Mouse (Mus musculus) limb, embryonic 11.5 days (tissue): ENCODE measurements around the gene Slc22a4. TPM values are rescaled to one million over a fixed set of nuclear protein-coding genes. Genes with fewer than 3 reads are reported as not detected.
"Not testable (repeated sequence)": the region's sequence is repeated elsewhere in the genome, so short reads cannot be mapped to it uniquely, and the experiment has no call there.

Experiments used
- ATAC-seq: fragments of 200-750 bp; cut with Nextera tagmentation; 2 replicates; pipeline ENCODE4 v1.8.0; 2017; ENCODE audit warnings: low read depth; ENCODE audit not compliant: insufficient number of reproducible peaks, low FRiP score, low TSS enrichment
- DNase-seq: peaks from one replicate; pipeline ENCODE4 v3.0.0-alpha.2; 2015; ENCODE audit warnings: low spot score
- H3K27ac ChIP-seq: fragments of 300-500 bp; sonication (generic); replicated peaks from 2 replicates; pipeline ENCODE4 v1.5.1; 2014; ENCODE audit warnings: low read depth, mild to moderate bottlenecking, low read length
- H3K27me3 ChIP-seq: fragments of 300-500 bp; sonication (generic); 2 replicates; pipeline ENCODE4 v1.6.1; 2014; ENCODE audit warnings: mild to moderate bottlenecking, low read length, mixed read lengths; ENCODE audit not compliant: control insufficient read depth, insufficient read depth
- H3K36me3 ChIP-seq: fragments of 300-500 bp; sonication (generic); 2 replicates; pipeline ENCODE4 v1.6.1; 2014; ENCODE audit warnings: mild to moderate bottlenecking, low read length, moderate library complexity, mixed read lengths; ENCODE audit not compliant: control insufficient read depth, insufficient read depth
- H3K4me1 ChIP-seq: fragments of 300-500 bp; sonication (generic); 2 replicates; pipeline ENCODE4 v1.6.1; 2014; ENCODE audit warnings: low read length, mixed read lengths; ENCODE audit not compliant: control insufficient read depth, insufficient read depth
- H3K4me2 ChIP-seq: fragments of 300-500 bp; sonication (generic); 2 replicates; pipeline ENCODE4 v1.6.1; 2014; ENCODE audit warnings: low read depth, mild to moderate bottlenecking, moderate library complexity; ENCODE audit not compliant: severe bottlenecking
- H3K4me3 ChIP-seq: fragments of 300-500 bp; sonication (generic); 2 replicates; pipeline ENCODE4 v1.5.1; 2014; ENCODE audit warnings: low read depth, low read length
- H3K9ac ChIP-seq: fragments of 300-500 bp; sonication (generic); 2 replicates; pipeline ENCODE4 v1.6.1; 2014; ENCODE audit warnings: mild to moderate bottlenecking, low read length
- H3K9me3 ChIP-seq: fragments of 300-500 bp; sonication (generic); 2 replicates; pipeline ENCODE4 v1.6.1; 2016; ENCODE audit warnings: low read length; ENCODE audit not compliant: control insufficient read depth
- WGBS: fragments of 180-500 bp; shearing (Covaris S2); extraction: QIAGEN DNeasy Blood & Tissue Kit; methylation state at CpG from one replicate; pipeline ENCODE4 v1.1.7; 2014; 5-methylcytosine and 5-hydroxymethylcytosine counted together
- polyA plus RNA-seq: library from polyadenylated mRNA; unstranded; fragments of >200 nt; fragmentation: Nextera tagmentation; extraction: Ambion mirVana; gene quantifications from 2 replicates; pipeline ENCODE4 v1.2.1, GENCODE M21; 2014

Slc22a4 gene
- polyA plus RNA-seq, 1 experiment from 2014 or later: 0.89 TPM

DNA sequence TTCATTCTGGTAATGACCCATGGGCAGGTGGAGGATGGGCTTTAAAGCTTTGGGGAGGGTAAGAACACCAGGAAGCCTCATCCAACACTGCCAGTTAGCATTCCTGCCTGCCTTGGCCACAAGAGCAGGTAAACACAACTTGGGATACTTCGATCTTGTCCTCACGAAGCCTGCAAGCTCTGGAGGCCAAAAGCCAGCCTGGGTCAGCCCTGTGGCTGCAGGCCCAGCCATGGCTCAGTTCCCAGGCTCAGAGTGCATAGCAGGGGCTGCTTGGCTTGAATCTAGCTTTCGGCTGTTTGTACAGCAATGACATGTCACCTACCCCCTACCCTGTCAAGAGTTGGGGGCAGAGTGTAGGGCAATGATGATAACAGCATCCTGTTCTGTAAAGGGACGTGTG lies 21.0 kb downstream of the Slc22a4 start:
- H3K4me1 ChIP-seq: no peaks in the 10 kb centered on the region; the same call in 1 of the 2 replicates
- H3K27me3 ChIP-seq: no peaks in the 10 kb centered on the region
- H3K4me3 ChIP-seq: no peak overlapping the region
- DNase-seq: no peak
- no peak overlapping the region for H3K9ac ChIP-seq
- no peak overlapping the region for H3K4me2 ChIP-seq
- no peak overlapping the region for H3K27ac ChIP-seq
- 63% methylated on average over 4 of the region's 4 CpGs for WGBS
- ATAC-seq: no peak
- no peaks in the 10 kb centered on the region for H3K36me3 ChIP-seq
- no peaks in the 10 kb centered on the region for H3K9me3 ChIP-seq

DNA sequence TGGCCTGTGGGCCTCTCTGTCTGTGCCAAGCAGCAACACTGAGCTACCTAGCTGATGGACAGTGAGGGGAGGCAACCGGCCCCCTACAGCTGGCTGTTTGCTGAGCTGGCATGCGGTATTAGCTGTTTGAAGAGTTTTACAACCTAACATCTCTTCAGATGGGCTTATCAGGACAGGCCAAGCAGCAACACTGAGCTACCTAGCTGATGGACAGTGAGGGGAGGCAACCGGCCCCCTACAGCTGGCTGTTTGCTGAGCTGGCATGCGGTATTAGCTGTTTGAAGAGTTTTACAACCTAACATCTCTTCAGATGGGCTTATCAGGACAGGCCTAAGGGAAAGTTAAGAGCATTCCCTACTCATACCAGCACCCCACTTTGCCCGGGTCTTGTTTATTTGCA lies 21.5 kb downstream of the Slc22a4 start:
- WGBS: 9% methylated on average over 5 of the region's 5 CpGs
- not testable (repeated sequence) for H3K27me3 ChIP-seq, H3K9me3 ChIP-seq, H3K27ac ChIP-seq, H3K4me2 ChIP-seq, H3K9ac ChIP-seq, ATAC-seq, DNase-seq, H3K36me3 ChIP-seq, H3K4me1 ChIP-seq, H3K4me3 ChIP-seq

DNA sequence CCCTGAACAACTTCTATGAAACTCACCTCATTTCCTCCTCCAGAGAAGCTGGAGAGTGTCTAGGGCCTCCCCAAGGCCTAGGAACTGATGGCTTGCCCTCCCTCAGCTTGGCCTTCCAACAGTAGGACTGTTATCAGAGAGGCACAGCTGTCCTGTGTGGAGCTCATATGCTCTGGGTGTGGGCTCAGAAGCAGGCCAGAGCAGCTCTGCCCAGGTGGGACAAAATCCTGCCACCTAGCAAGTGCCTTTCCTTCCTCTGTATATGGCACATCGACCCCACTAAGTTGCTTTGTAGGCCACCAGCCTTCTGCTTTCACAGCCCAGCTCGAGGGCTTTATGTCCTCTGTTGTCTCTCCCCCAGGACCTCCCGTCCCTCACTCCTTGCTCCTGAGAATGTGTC lies 23.2 kb downstream of the Slc22a4 start:
- Histone ChIP-seq H3K27ac (no peak overlapping the region), H3K27me3 (no peaks in the 10 kb centered on the region), H3K4me3 (no peak overlapping the region), H3K36me3 (no peaks in the 10 kb centered on the region), H3K9me3 (no peaks in the 10 kb centered on the region), H3K4me2 (no peak overlapping the region), H3K4me1 (no peaks in the 10 kb centered on the region; the same call in 1 of the 2 replicates), H3K9ac (no peak overlapping the region)
- 74% methylated on average over 3 of the region's 3 CpGs for WGBS
- ATAC-seq (no peak), DNase-seq (no peak)

DNA sequence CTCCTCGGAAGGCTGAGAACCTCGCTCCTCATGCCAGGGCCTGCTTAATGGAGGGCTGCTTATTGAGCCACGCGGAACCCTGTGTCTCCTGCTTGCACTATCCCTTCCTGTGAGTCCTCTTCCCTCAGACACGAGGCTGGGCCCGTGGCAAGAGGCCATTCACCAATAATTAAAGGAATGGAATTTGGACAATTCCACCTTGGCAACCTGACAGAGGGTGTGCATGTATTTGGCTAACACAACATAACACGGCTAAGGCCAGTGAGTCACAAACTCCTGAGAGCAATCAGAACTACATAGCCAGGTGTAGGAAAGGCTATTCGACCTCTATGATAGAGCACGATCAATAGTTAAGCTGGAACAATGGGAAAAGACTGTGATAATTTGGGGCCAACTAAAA lies 23.7 kb downstream of the Slc22a4 start:
- Histone ChIP-seq H3K4me2 (no peak overlapping the region), H3K27ac (no peak overlapping the region), H3K4me3 (no peak overlapping the region), H3K27me3 (no peaks in the 10 kb centered on the region), H3K9ac (no peak overlapping the region), H3K36me3 (no peaks in the 10 kb centered on the region), H3K9me3 (no peaks in the 10 kb centered on the region), H3K4me1 (no peaks in the 10 kb centered on the region; the same call in 1 of the 2 replicates)
- WGBS: 83% methylated on average over 9 of the region's 9 CpGs
- ATAC-seq: no peak
- DNase-seq: no peak

DNA sequence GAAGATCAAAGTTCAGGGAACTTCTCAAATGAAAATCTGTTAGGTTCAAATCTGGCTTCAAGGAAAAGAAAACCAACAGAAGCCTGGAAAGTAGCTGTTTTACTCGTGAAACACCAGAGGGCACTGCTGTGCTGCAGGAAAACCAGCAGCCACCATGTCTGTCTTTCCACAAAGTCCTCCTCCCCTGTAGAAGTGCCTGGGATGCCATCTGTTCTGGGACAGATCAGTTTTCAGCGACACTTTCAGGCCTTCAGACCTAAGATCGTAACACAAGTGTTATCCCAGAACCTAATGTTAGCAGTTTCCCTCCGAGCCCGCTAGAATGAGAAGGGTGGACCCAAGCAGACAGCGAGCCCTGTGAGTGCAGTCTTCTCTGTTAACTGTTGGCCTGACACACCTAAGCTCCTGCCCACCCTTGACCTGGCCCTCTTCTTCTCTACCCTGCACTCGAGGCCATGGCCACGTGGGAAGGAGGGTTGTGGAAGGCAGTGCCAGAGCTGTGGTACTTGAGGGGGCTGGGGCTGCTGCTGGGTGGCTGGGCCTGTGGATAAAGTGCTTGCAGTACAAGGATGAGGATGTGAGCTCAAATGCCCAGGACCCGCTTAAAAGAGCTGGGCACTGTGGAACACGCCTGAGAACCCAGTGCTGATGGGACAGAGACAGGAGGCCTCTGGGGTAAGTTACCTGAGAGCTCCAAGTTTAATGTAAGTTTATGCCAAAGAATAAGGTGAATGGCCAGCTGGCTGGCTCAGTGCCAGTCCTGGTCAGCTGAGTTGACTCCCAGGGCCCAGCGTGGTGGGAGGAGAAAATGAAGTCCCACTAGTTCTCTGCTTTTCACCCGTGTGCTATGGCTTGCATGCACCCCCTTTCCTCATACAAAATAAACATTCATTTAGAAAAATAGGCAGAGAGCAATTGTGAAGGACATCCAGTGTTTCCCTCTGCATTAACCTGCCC lies 24.9 kb downstream of the Slc22a4 start:
- H3K9me3 ChIP-seq, H3K27ac ChIP-seq, H3K27me3 ChIP-seq, H3K36me3 ChIP-seq, H3K4me3 ChIP-seq, ATAC-seq, H3K4me1 ChIP-seq, H3K4me2 ChIP-seq, H3K9ac ChIP-seq: not testable (repeated sequence)
- peak; percentile 77 for DNase-seq
- WGBS: 39% methylated on average over 12 of the region's 12 CpGs

DNA sequence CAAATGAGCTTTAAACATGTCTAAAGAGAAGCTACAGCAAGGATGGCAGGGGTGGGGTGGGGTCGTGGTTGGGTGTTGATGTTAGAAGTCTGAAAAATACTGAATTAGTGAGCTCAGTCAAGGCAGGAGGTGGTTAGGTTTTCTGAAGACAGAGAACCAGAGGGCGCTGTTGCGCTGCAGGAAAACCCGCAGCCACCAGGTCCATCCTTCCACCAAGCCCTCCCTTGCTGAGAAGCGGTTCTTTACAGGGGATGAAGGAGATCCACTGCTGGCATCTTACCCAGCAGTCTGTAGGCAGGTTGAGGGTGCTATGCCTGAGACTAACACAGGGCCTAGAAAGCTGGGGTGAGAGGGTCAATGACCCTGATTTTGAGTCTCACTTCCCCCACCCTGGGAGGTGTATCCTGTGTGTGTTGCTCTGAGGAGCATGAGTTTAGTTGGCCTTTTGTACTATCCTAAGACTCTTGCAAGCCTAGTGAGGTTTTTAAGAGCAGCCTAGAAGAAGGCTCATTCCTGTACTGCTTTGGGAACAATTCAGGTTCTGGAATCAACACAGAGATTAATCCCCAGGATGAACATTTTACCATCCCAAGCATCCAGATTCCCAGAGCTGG lies 25.6 kb downstream of the Slc22a4 start:
- H3K4me2 ChIP-seq: no peak overlapping the region
- H3K27me3 ChIP-seq: no peaks in the 10 kb centered on the region
- H3K4me3 ChIP-seq: no peak overlapping the region
- H3K4me1 ChIP-seq: no peaks in the 10 kb centered on the region
- WGBS: 3% methylated on average over 5 of the region's 5 CpGs
- ATAC-seq: no peak
- no peak overlapping the region for H3K9ac ChIP-seq
- no peaks in the 10 kb centered on the region for H3K9me3 ChIP-seq
- no peaks in the 10 kb centered on the region for H3K36me3 ChIP-seq
- no peak overlapping the region for H3K27ac ChIP-seq
- peak; percentile 70 for DNase-seq

DNA sequence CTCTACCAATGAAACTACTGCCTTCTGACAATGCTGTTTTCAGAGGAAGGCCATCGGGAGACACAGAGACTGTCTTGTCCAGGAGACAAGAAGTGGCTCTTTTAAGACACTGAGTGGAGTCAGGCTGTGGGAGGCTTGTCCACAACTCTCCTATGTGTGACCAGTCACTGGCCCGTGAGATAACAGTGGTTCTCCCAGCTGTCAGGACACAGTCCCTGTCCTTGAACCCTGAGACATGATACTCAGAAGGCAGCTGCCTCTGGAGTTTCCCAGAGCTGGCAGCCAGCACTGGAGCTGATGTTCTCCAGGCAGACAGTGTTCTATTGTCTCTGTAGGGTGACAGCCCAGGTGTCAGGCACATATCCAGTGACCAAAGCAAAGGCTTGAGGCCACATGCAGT lies 30.2 kb downstream of the Slc22a4 start:
- Histone ChIP-seq H3K36me3 (no peaks in the 10 kb centered on the region), H3K27ac (no peak overlapping the region), H3K4me2 (no peak overlapping the region), H3K4me3 (no peak overlapping the region), H3K4me1 (no peaks in the 10 kb centered on the region), H3K9ac (no peak overlapping the region), H3K9me3 (no peaks in the 10 kb centered on the region), H3K27me3 (no peaks in the 10 kb centered on the region)
- ATAC-seq (no peak), DNase-seq (no peak)
- 83% methylated on average over 2 of the region's 2 CpGs for WGBS

DNA sequence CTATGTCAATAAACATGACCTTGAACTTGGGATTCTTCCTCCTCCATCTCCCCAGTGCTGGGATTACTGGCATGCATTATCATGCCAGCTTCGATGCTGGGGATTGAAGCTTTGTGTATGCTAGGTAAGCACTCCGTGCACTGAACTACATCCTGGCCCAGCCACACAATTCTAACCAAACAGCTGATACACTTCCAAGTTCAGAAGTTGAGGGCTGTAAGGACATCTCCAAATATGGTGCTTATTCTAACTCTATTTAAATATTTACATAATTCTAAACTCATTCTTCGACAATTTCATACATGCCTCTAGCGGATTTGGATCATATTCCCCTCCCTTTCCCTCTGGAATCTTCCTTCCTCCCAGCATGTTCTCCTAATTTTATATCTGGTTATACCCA lies 35.6 kb downstream of the Slc22a4 start:
- no peak overlapping the region for H3K4me3 ChIP-seq
- no peaks in the 10 kb centered on the region for H3K9me3 ChIP-seq
- no peaks in the 10 kb centered on the region for H3K36me3 ChIP-seq
- H3K9ac ChIP-seq: no peak overlapping the region
- no peaks in the 10 kb centered on the region for H3K27me3 ChIP-seq
- no peak overlapping the region for H3K27ac ChIP-seq
- ATAC-seq (no peak), DNase-seq (no peak)
- no peaks in the 10 kb centered on the region for H3K4me1 ChIP-seq
- no peak overlapping the region for H3K4me2 ChIP-seq
- 89% methylated on average over 4 of the region's 4 CpGs for WGBS
